ENCODE assay signal across 7 mouse cellular contexts in the genomic region with DNA sequence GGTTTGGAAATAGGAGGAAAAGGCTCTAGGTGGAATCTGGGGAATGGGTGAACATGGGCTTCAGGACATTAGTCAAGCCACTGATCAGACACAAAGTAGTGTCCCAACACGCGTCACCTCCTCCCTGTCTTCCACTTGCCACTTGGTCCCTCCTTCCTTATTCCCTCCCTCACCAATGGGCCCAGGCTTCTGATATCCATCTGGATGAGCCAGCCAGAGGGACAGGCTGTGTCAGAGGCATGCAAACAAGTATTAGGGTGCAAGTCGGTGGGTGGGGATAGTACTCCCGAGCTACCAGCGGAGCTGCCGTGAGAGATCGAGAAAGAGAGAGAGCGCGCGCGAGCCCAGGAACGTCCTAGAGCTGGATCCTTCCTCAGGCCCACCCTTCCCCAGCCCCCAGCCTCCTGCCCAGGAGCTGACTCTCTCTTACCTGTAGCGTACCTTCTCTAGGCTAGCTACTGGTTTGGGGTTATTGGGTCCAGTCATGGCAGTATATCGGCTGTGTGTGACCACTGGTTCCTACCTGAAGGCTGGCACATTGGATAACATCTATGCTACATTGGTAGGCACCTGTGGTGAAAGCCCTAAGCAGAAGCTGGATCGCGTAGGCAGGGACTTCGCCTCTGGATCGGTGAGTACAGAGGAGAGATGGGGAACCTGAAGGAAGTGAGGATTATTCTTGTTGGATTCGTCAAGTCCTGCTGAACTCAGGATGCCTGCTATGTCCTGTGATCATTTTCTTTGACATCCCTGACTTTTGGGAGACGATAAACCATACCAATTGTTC. TPM values are rescaled to one million over a fixed set of nuclear protein-coding genes. Genes with fewer than 3 reads are reported as not detected.
A peak's percentile ranks its signal among the peaks of the same experiment; 100 is the strongest.
DNase-seq lines count a peak whose midpoint lies in the region; ATAC-seq lines count a peak whose summit lies in the region.

No protein-coding gene starts in this region.

- H3K36me3 ChIP-seq in lung, embryonic 16.5 days (ENCODE audit: control insufficient read depth, insufficient read depth, low read length) = no peaks in the 10 kb centered on the region
- H3K36me3 ChIP-seq in forebrain, embryonic 13.5 days (ENCODE audit: poor library complexity, severe bottlenecking) = no peaks in the 10 kb centered on the region
- H3K36me3 ChIP-seq in liver, embryonic 12.5 days = no peaks in the 10 kb centered on the region
- H3K36me3 ChIP-seq in stomach, embryonic 15.5 days = no peaks in the 10 kb centered on the region

- DNase-seq in lung, adult 18-20 months = no peak
- peak; percentile 64 to 67 for DNase-seq in cerebellum, adult 18-20 months
- no peak for DNase-seq in layer of hippocampus, adult 11-12 months (ENCODE audit: low spot score)

- H3K4me1 ChIP-seq in lung, embryonic 16.5 days (replicated peaks; ENCODE audit: control insufficient read depth, insufficient read depth, low read length) = peaks cover 11% of the 10 kb centered on the region; the same call in 1 of the 2 replicates
- peaks cover 25% of the 10 kb centered on the region for H3K4me1 ChIP-seq in forebrain, embryonic 13.5 days
- peaks cover 40% of the 10 kb centered on the region for H3K4me1 ChIP-seq in liver, embryonic 12.5 days
- peaks cover 17% of the 10 kb centered on the region; the same call in 1 of the 2 replicates for H3K4me1 ChIP-seq in stomach, embryonic 15.5 days

- 10% methylated on average over 20 of the region's 20 CpGs for WGBS in lung, embryonic 16.5 days
- 8% methylated on average over 20 of the region's 20 CpGs for WGBS in forebrain, embryonic 13.5 days
- WGBS in liver, embryonic 12.5 days (ENCODE audit: insufficient replicate concordance) = 16% methylated on average over 20 of the region's 20 CpGs
- 13% methylated on average over 20 of the region's 20 CpGs for WGBS in stomach, embryonic 15.5 days

- peak overlapping the region; percentile 67 for H3K9ac ChIP-seq in lung, embryonic 16.5 days (ENCODE audit: low read length)
- peak overlapping the region; percentile 65 for H3K9ac ChIP-seq in forebrain, embryonic 13.5 days
- H3K9ac ChIP-seq in liver, embryonic 12.5 days = peak overlapping the region; percentile 63
- peak overlapping the region; percentile 30; the same call in 1 of the 2 replicates for H3K9ac ChIP-seq in stomach, embryonic 15.5 days

- peak overlapping the region; percentile 71 for H3K4me2 ChIP-seq in lung, embryonic 16.5 days (ENCODE audit: low read depth, low read length)
- peak overlapping the region; percentile 74 for H3K4me2 ChIP-seq in forebrain, embryonic 13.5 days
- H3K4me2 ChIP-seq in liver, embryonic 12.5 days = peak overlapping the region; percentile 90
- peak overlapping the region; percentile 92 for H3K4me2 ChIP-seq in stomach, embryonic 15.5 days

- no peaks in the 10 kb centered on the region for H3K9me3 ChIP-seq in lung, embryonic 16.5 days (ENCODE audit: control insufficient read depth, low read length)
- no peaks in the 10 kb centered on the region for H3K9me3 ChIP-seq in forebrain, embryonic 13.5 days (replicated peaks)
- no peaks in the 10 kb centered on the region for H3K9me3 ChIP-seq in liver, embryonic 12.5 days (replicated peaks)
- H3K9me3 ChIP-seq in stomach, embryonic 15.5 days = no peaks in the 10 kb centered on the region

- H3K27ac ChIP-seq in lung, embryonic 16.5 days (ENCODE audit: low read length) = no peak overlapping the region
- H3K27ac ChIP-seq in forebrain, embryonic 13.5 days = no peak overlapping the region
- H3K27ac ChIP-seq in liver, embryonic 12.5 days = no peak overlapping the region
- H3K27ac ChIP-seq in stomach, embryonic 15.5 days = peak overlapping the region; percentile 76; the same call in 1 of the 2 replicates

- ATAC-seq in lung, embryonic 16.5 days (ENCODE audit: low read depth) = no peak
- no peak for ATAC-seq in forebrain, embryonic 13.5 days
- no peak for ATAC-seq in liver, embryonic 12.5 days
- ATAC-seq in stomach, embryonic 15.5 days (ENCODE audit: insufficient read depth, low FRiP score, low read depth) = no peak

- no peaks in the 10 kb centered on the region for H3K27me3 ChIP-seq in lung, embryonic 16.5 days (ENCODE audit: control insufficient read depth, insufficient read depth, low read depth, low read length)
- H3K27me3 ChIP-seq in forebrain, embryonic 13.5 days = peaks cover 16% of the 10 kb centered on the region
- peaks cover 53% of the 10 kb centered on the region for H3K27me3 ChIP-seq in liver, embryonic 12.5 days (replicated peaks)
- no peaks in the 10 kb centered on the region for H3K27me3 ChIP-seq in stomach, embryonic 15.5 days (replicated peaks)

- peak overlapping the region; percentile 72 for H3K4me3 ChIP-seq in lung, embryonic 16.5 days (ENCODE audit: low read length)
- peak overlapping the region; percentile 65 for H3K4me3 ChIP-seq in forebrain, embryonic 13.5 days
- peak overlapping the region; percentile 64 for H3K4me3 ChIP-seq in liver, embryonic 12.5 days
- peak overlapping the region; percentile 62 for H3K4me3 ChIP-seq in stomach, embryonic 15.5 days (replicated peaks)

RNA-seq across cellular contexts. Expression of a gene that starts 0.4 kb away (rescaled TPM):
- polyA plus RNA-seq in lung, embryonic 16.5 days (2015; fragmentation: Nextera tagmentation; extraction: Ambion mirVana) = 0.24 and 0.31 TPM in 2 replicates
- 1.5 TPM in 1 of 2 replicates, not detected in the other for polyA plus RNA-seq in forebrain, embryonic 13.5 days (2015; fragmentation: Nextera tagmentation; extraction: Ambion mirVana)
- not detected in 2 replicates for polyA plus RNA-seq in liver, embryonic 12.5 days (2016; fragmentation: Nextera tagmentation; extraction: Ambion mirVana)
- 0.27 and 1.2 TPM in 2 replicates for polyA plus RNA-seq in stomach, embryonic 15.5 days (2015; fragmentation: Nextera tagmentation; extraction: Ambion mirVana)

RNA-seq across cellular contexts. Expression of a gene that starts 3.7 kb away (rescaled TPM):
- polyA plus RNA-seq in lung, embryonic 16.5 days (2015; fragmentation: Nextera tagmentation; extraction: Ambion mirVana) = 0.36 and 0.44 TPM in 2 replicates
- polyA plus RNA-seq in forebrain, embryonic 13.5 days (2015; fragmentation: Nextera tagmentation; extraction: Ambion mirVana) = 0.21 and 0.34 TPM in 2 replicates
- 0.14 TPM in 1 of 2 replicates, not detected in the other for polyA plus RNA-seq in liver, embryonic 12.5 days (2016; fragmentation: Nextera tagmentation; extraction: Ambion mirVana)
- 0.37 TPM in 2 replicates for polyA plus RNA-seq in stomach, embryonic 15.5 days (2015; fragmentation: Nextera tagmentation; extraction: Ambion mirVana)

RNA-seq across cellular contexts. Expression of a gene that starts 5.9 kb away (rescaled TPM):
- 0.38 and 0.43 TPM in 2 replicates for polyA plus RNA-seq in lung, embryonic 16.5 days (2015; fragmentation: Nextera tagmentation; extraction: Ambion mirVana)
- 0.12 and 0.21 TPM in 2 replicates for polyA plus RNA-seq in forebrain, embryonic 13.5 days (2015; fragmentation: Nextera tagmentation; extraction: Ambion mirVana)
- 0.44 and 0.46 TPM in 2 replicates for polyA plus RNA-seq in liver, embryonic 12.5 days (2016; fragmentation: Nextera tagmentation; extraction: Ambion mirVana)
- 0.76 and 1.0 TPM in 2 replicates for polyA plus RNA-seq in stomach, embryonic 15.5 days (2015; fragmentation: Nextera tagmentation; extraction: Ambion mirVana)

RNA-seq across cellular contexts. Expression of a gene that starts 30.7 kb away (rescaled TPM):
- polyA plus RNA-seq in lung, embryonic 16.5 days (2015; fragmentation: Nextera tagmentation; extraction: Ambion mirVana) = 0.33 TPM in 1 of 2 replicates, not detected in the other
- not detected in 2 replicates for polyA plus RNA-seq in forebrain, embryonic 13.5 days (2015; fragmentation: Nextera tagmentation; extraction: Ambion mirVana)
- not detected in 2 replicates for polyA plus RNA-seq in liver, embryonic 12.5 days (2016; fragmentation: Nextera tagmentation; extraction: Ambion mirVana)
- 4.2 and 11.5 TPM in 2 replicates for polyA plus RNA-seq in stomach, embryonic 15.5 days (2015; fragmentation: Nextera tagmentation; extraction: Ambion mirVana)

RNA-seq across cellular contexts. Expression of a gene that starts 31.1 kb away (rescaled TPM):
- 31.1 and 32.4 TPM in 2 replicates for polyA plus RNA-seq in lung, embryonic 16.5 days (2015; fragmentation: Nextera tagmentation; extraction: Ambion mirVana)
- polyA plus RNA-seq in forebrain, embryonic 13.5 days (2015; fragmentation: Nextera tagmentation; extraction: Ambion mirVana) = 6.0 and 6.4 TPM in 2 replicates
- 2.5 and 4.0 TPM in 2 replicates for polyA plus RNA-seq in liver, embryonic 12.5 days (2016; fragmentation: Nextera tagmentation; extraction: Ambion mirVana)
- 15.4 and 20.3 TPM in 2 replicates for polyA plus RNA-seq in stomach, embryonic 15.5 days (2015; fragmentation: Nextera tagmentation; extraction: Ambion mirVana)

Comparison
In these comparisons a context has a peak if more than half of its experiments do, and no peak if none do; other contexts are left out.
1. DNase-seq: peak in cerebellum, adult 18-20 months (2 of 2); none in lung, adult 18-20 months (0 of 2) and layer of hippocampus, adult 11-12 months (single experiment).
2. Peak in every context shown above with its lines, with median percentiles within 50 percentile points of each other: H3K4me2 ChIP-seq, H3K4me3 ChIP-seq and H3K9ac ChIP-seq.